Mouse (Mus musculus) embryonic facial prominence, embryonic 15.5 days (tissue): Measurements from ENCODE around the gene Eif4enif1. TPM values are rescaled to one million over a fixed set of nuclear protein-coding genes. Genes with fewer than 3 reads are reported as not detected.
"Not testable (repeated sequence)": the region's sequence is repeated elsewhere in the genome, so short reads cannot be mapped to it uniquely, and the experiment has no call there.

Experiments
- ATAC-seq: fragments of 200-750 bp; cut with Nextera tagmentation; 2 replicates; pipeline ENCODE4 v1.8.0; 2017; ENCODE audit warnings: low read depth, moderate TSS enrichment; ENCODE audit not compliant: insufficient number of reproducible peaks, low FRiP score, low TSS enrichment
- H3K27ac ChIP-seq: fragments of 300-500 bp; sonication (generic); replicated peaks from 2 replicates; pipeline ENCODE4 v1.5.1; 2015; ENCODE audit warnings: mild to moderate bottlenecking, inconsistent platforms
- H3K27me3 ChIP-seq: fragments of 300-500 bp; sonication (generic); 2 replicates; pipeline ENCODE4 v1.6.1; 2015; ENCODE audit warnings: inconsistent platforms
- H3K36me3 ChIP-seq: fragments of 300-500 bp; sonication (generic); 2 replicates; pipeline ENCODE4 v1.6.1; 2015; ENCODE audit warnings: mild to moderate bottlenecking, inconsistent platforms
- H3K4me1 ChIP-seq: fragments of 300-500 bp; sonication (generic); 2 replicates; pipeline ENCODE4 v1.6.1; 2015; ENCODE audit warnings: inconsistent platforms
- H3K4me2 ChIP-seq: fragments of 300-500 bp; sonication (generic); replicated peaks from 2 replicates; pipeline ENCODE4 v1.6.1; 2015; ENCODE audit warnings: mild to moderate bottlenecking, inconsistent platforms
- H3K4me3 ChIP-seq: fragments of 300-500 bp; sonication (generic); replicated peaks from 2 replicates; pipeline ENCODE4 v1.5.1; 2015; ENCODE audit warnings: mild to moderate bottlenecking, inconsistent platforms
- H3K9ac ChIP-seq: fragments of 300-500 bp; sonication (generic); 2 replicates; pipeline ENCODE4 v1.6.1; 2015; ENCODE audit warnings: inconsistent platforms
- H3K9me3 ChIP-seq: fragments of 300-500 bp; sonication (generic); replicated peaks from 2 replicates; pipeline ENCODE4 v1.6.1; 2016; ENCODE audit warnings: inconsistent platforms
- WGBS: fragments of 180-500 bp; shearing (Covaris S2); methylation state at CpG from one replicate; pipeline ENCODE4 v1.1.7; 2015; 5-methylcytosine and 5-hydroxymethylcytosine counted together
- polyA plus RNA-seq: library from polyadenylated mRNA; unstranded; fragments of >200 nt; fragmentation: Nextera tagmentation; extraction: Ambion mirVana; gene quantifications from 2 replicates; pipeline ENCODE4 v1.2.1, GENCODE M21; 2015

The Eif4enif1 gene
- polyA plus RNA-seq, 1 experiment from 2014 or later: 50.4 TPM

- ATAC-seq, H3K36me3 ChIP-seq, H3K4me2 ChIP-seq, H3K27me3 ChIP-seq, H3K27ac ChIP-seq, H3K9ac ChIP-seq, H3K4me3 ChIP-seq, H3K4me1 ChIP-seq: not testable (repeated sequence)
- peaks cover 24% of the 10 kb centered on the region for H3K9me3 ChIP-seq
- 94% methylated on average over 4 of the region's 4 CpGs for WGBS
Observed at GRCm38 (mm10) chr11:3167129-3167528, 35.1 kb upstream of the Eif4enif1 start.

DNA sequence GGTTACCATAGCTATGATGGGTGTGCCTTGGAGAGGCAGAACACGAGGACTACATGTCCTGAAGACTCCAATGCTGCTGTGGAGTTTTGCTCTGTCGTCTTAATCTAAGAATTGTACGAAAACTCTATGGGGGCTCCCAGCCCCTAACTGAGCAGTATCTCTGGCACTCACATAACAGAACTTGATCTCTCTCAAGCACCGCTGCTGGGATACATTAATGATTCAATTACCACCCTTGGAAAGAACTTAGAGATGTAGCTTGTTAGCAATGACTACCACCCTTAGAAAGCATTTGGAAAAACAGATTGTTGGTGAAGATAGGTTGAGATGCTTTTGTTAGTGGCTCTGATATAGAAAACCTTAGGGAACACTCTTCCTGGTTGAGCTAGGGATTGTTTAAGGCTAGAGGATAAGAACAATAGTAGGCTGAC, 34.6 kb upstream of the Eif4enif1 start:
- H3K36me3 ChIP-seq, H3K27me3 ChIP-seq, H3K4me1 ChIP-seq, H3K27ac ChIP-seq, ATAC-seq, H3K4me3 ChIP-seq, H3K9ac ChIP-seq, H3K4me2 ChIP-seq: not testable (repeated sequence)
- 70% methylated on average over 4 of the region's 4 CpGs for WGBS
- H3K9me3 ChIP-seq: peaks cover 19% of the 10 kb centered on the region

DNA sequence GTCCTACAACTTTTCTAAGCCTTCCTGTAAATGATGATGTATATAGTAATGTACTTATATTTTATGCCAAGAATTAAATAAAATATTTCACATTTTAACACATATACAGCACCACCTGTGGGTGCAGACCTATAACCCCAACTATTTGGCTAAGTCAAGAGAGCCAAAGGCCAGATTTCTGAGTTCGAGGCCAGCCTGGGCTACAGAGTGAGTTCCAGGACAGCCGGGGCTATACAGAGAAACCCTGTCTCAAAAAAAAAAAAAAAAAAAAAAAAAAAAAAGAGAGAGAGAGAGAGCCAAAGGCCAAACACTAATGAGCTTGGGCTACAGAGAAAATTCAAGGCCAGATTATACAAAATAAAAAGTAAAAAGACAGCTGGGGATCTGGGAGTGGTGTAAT, 33.1 kb upstream of the Eif4enif1 start:
- not testable (repeated sequence) for H3K27me3 ChIP-seq, H3K4me1 ChIP-seq, H3K27ac ChIP-seq, H3K36me3 ChIP-seq, H3K4me3 ChIP-seq, H3K9ac ChIP-seq, H3K4me2 ChIP-seq
- WGBS: 67% methylated on average over 2 of the region's 2 CpGs
- peak; percentile 45; the same call in 1 of the 2 replicates for ATAC-seq
- peaks cover 26% of the 10 kb centered on the region for H3K9me3 ChIP-seq

- H3K4me3 ChIP-seq, H3K36me3 ChIP-seq, H3K9ac ChIP-seq, ATAC-seq, H3K27me3 ChIP-seq, H3K27ac ChIP-seq, H3K4me1 ChIP-seq, H3K4me2 ChIP-seq: not testable (repeated sequence)
- H3K9me3 ChIP-seq: peaks cover 23% of the 10 kb centered on the region
- 64% methylated on average over 1 of the region's 1 CpGs for WGBS
Observed at GRCm38 (mm10) chr11:3171931-3172330, 30.3 kb upstream of the Eif4enif1 start.

DNA sequence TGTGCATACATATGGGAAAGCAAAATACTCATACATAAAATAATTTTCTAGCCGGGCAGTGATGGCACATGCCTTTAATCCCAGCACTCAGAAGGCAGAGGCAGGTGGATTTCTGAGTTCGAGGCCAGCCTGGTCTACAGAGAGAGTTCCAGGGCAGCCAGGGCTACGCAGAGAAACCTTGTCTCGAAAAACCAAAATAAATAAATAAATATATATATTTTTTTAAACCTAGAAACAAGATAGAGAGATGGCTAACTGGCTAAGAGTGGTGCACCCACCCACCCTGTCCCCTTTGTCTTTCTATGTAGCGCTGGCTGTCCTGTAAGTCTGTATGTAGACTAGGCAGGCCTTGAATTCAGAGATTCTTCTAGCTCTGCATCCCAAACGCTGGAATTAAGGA, 29.7 kb upstream of the Eif4enif1 start:
- not testable (repeated sequence) for H3K36me3 ChIP-seq, ATAC-seq, H3K4me1 ChIP-seq, H3K4me2 ChIP-seq, H3K27me3 ChIP-seq, H3K9ac ChIP-seq, H3K4me3 ChIP-seq, H3K27ac ChIP-seq
- H3K9me3 ChIP-seq: peaks cover 20% of the 10 kb centered on the region
- 49% methylated on average over 5 of the region's 6 CpGs for WGBS

DNA sequence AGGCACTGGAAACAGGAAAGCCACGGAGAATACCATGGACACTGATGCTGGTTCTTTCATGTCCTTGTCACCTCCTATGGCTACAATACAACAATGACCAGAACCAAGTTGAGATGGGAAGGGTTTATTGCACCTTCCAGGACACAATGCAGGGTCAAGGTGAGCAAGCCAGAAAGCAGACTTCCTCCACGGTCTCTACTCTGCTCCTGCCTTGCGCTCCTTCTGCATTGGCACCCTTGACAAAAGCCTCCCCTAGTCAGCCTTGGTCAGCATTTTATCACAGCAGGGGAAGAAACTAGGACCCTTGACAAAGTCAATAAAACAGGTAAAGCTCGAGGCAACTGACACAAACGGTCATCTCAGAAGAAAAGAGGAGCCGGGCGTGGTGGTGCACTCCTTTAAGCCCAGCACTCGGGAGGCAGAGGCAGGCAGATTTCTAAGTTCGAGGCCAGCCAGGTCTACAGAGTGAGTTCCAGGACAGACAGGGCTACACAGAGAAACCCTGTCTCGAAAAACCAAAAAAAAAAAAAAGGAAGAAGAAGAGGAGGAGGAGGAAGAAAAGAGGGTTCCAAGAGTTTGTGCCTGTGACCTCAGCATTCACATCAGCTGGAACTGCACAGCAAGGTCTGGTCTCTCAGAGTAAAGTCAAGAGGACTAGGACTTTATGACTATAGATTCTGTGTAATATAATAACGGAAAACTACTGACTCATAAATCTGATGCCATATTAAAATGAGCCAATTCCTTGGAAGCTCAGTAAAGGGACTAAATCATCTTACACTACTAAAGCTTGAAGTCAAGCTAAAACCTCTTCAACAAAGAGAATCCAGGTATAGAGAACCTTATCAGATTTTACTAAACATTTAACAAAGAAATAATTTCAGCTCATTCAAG, 28.5 kb upstream of the Eif4enif1 start:
- H3K4me1 ChIP-seq, H3K27me3 ChIP-seq, H3K4me2 ChIP-seq, H3K36me3 ChIP-seq, H3K27ac ChIP-seq, H3K9ac ChIP-seq, H3K4me3 ChIP-seq: not testable (repeated sequence)
- peak; percentile 46; the same call in 1 of the 2 replicates for ATAC-seq
- 85% methylated on average over 11 of the region's 11 CpGs for WGBS
- peaks cover 15% of the 10 kb centered on the region for H3K9me3 ChIP-seq

GRCm38 (mm10) chr11:3178968-3179725, 23.0 kb upstream of the Eif4enif1 start:
- 82% methylated on average over 6 of the region's 6 CpGs for WGBS
- H3K9ac ChIP-seq, H3K4me3 ChIP-seq, H3K36me3 ChIP-seq, H3K4me1 ChIP-seq, H3K27me3 ChIP-seq, ATAC-seq, H3K27ac ChIP-seq, H3K9me3 ChIP-seq, H3K4me2 ChIP-seq: not testable (repeated sequence)

- H3K27ac ChIP-seq, H3K9ac ChIP-seq, H3K9me3 ChIP-seq, H3K4me3 ChIP-seq, H3K4me1 ChIP-seq, ATAC-seq, H3K27me3 ChIP-seq, H3K36me3 ChIP-seq, H3K4me2 ChIP-seq: not testable (repeated sequence)
- 82% methylated on average over 7 of the region's 7 CpGs for WGBS
Observed at GRCm38 (mm10) chr11:3179726-3180092, 22.5 kb upstream of the Eif4enif1 start.

DNA sequence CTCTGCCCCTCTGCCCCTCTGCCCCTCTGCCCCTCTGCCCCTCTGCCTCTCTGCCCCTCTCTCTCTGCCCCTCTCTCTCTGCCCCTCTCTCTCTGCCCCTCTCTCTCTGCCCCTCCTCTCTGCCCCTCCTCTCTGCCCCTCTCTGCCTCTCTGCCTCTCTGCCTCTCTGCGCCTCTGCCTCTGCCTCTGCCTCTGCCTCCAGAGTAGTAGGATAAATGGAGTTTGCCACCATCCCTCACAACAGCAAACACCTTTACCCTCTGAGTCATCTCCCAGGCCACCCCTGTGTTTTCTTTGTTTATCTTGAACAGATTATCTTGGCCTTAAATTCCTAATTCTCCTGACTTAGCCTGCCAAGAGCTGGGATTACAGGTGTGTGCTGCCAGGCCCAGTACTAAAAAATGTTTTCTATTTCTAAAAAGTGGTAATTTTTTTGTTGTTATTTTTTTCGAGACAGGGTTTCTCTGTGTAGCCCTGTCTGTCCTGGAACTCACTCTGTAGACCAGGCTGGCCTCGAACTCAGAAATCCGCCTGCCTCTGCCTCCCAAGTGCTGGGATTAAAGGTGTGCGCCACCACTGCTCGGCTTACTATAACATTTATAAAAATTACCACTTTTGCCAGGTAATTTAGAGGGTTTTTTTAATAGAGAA, 21.6 kb upstream of the Eif4enif1 start:
- H3K27me3 ChIP-seq, H3K9me3 ChIP-seq, H3K27ac ChIP-seq, H3K36me3 ChIP-seq, H3K4me3 ChIP-seq, H3K9ac ChIP-seq, ATAC-seq, H3K4me1 ChIP-seq, H3K4me2 ChIP-seq: not testable (repeated sequence)
- 74% methylated on average over 6 of the region's 6 CpGs for WGBS

DNA sequence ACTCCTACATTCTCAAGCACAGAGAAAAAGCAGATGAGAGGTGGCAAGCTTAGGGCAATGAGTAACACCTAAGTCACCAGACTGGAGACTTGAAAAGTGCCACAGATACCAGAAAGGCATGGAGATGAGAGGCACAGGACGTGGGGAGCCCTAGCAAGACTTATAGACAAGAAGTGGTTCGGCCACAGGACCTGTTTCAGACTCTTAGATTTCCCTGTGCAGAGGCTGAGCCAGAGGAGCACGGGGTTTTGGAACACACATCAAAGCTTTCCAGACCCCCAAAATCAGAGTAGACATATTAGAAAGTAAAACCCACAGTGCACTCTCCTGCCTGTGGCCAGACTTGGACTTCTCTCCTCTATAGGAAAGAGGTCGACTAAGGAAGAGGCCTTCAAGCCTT, 20.9 kb upstream of the Eif4enif1 start:
- not testable (repeated sequence) for ATAC-seq, H3K4me3 ChIP-seq, H3K9ac ChIP-seq, H3K27me3 ChIP-seq, H3K4me1 ChIP-seq, H3K4me2 ChIP-seq, H3K9me3 ChIP-seq, H3K36me3 ChIP-seq, H3K27ac ChIP-seq
- WGBS: 55% methylated on average over 4 of the region's 4 CpGs

- H3K4me2 ChIP-seq, H3K4me3 ChIP-seq, H3K36me3 ChIP-seq, ATAC-seq, H3K27ac ChIP-seq, H3K4me1 ChIP-seq, H3K9me3 ChIP-seq, H3K27me3 ChIP-seq, H3K9ac ChIP-seq: not testable (repeated sequence)
- WGBS: 68% methylated on average over 1 of the region's 1 CpGs
Observed at GRCm38 (mm10) chr11:3181971-3182370, 20.2 kb upstream of the Eif4enif1 start.
